Mouse (Mus musculus) olfactory bulb, adult 2 months (tissue): Measurements from ENCODE around the gene Hist1h2bh. TPM values are rescaled to one million over a fixed set of nuclear protein-coding genes. Genes with fewer than 3 reads are reported as not detected.
A peak's percentile ranks its signal among the peaks of the same experiment; 100 is the strongest.
"Not testable (repeated sequence)": the region's sequence is repeated elsewhere in the genome, so short reads cannot be mapped to it uniquely, and the experiment has no call there.

Source experiments
- H3K27ac ChIP-seq: fragments of 200-500 bp; 2 replicates; pipeline ENCODE4 v1.5.1; 2012; ENCODE audit warnings: low read depth, low read length; ENCODE audit not compliant: insufficient read depth
- H3K4me1 ChIP-seq: fragments of 200-500 bp; 2 replicates; pipeline ENCODE4 v1.6.1; 2012; ENCODE audit warnings: low read length; ENCODE audit not compliant: control insufficient read depth, insufficient read depth
- H3K4me3 ChIP-seq: fragments of 200-500 bp; 2 replicates; pipeline ENCODE4 v1.5.1; 2012; ENCODE audit warnings: mild to moderate bottlenecking, low read depth, low read length, moderate library complexity; ENCODE audit not compliant: insufficient read depth
- CTCF ChIP-seq: fragments of 200-500 bp; IDR thresholded peaks from 2 replicates; pipeline ENCODE4 v1.5.1; 2012; ENCODE audit warnings: low read depth, mild to moderate bottlenecking, low read length, moderate library complexity; ENCODE audit not compliant: insufficient read depth
- POLR2A ChIP-seq: fragments of 200-500 bp; IDR thresholded peaks from 2 replicates; pipeline ENCODE4 v1.6.1; 2012; ENCODE audit warnings: mild to moderate bottlenecking, low read depth, low read length, moderate library complexity; ENCODE audit not compliant: insufficient read depth
- WGBS: fragments of 180-500 bp; shearing (Covaris S2); methylation state at CpG from one replicate; pipeline ENCODE4 v1.1.7; 2018; 5-methylcytosine and 5-hydroxymethylcytosine counted together
- polyA plus RNA-seq: library from polyadenylated mRNA; stranded (reverse); fragments of >200 nt; gene quantifications from 2 replicates; pipeline ENCODE4 v1.2.4, GENCODE M21; 2012; ENCODE audit warnings: low replicate concordance; ENCODE audit not compliant: missing spikeins, insufficient read depth, insufficient read length

Gene Hist1h2bh
- polyA plus RNA-seq, 1 experiment, result not detected

DNA sequence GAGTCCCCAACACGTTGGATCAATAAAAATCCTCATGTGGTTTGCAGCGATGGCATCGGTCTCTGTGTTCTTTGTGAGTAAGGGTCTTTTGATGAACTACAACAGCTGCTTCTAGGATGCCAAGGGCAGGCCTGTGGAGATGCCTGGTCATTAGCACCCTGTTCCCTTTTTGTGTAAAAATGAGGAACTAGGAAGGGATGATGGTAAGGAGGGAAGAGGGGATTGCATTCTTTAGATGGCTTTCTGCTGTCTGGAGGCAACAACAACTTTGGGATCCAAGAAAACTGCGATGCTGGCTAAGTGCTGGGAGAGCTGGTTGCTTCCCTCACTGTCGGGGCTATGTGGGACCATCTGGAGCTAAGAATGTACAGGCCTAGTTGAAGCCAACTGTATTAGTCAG, 4.9 kb downstream of the Hist1h2bh start:
- no peak overlapping the region for H3K4me3 ChIP-seq
- 69% methylated on average over 5 of the region's 5 CpGs for WGBS
- H3K4me1 ChIP-seq, result peaks cover 9% of the 10 kb centered on the region; the same call in 1 of the 2 replicates
- TF ChIP-seq POLR2A, result no peak
- no peak for TF ChIP-seq CTCF
- no peak overlapping the region for H3K27ac ChIP-seq

DNA sequence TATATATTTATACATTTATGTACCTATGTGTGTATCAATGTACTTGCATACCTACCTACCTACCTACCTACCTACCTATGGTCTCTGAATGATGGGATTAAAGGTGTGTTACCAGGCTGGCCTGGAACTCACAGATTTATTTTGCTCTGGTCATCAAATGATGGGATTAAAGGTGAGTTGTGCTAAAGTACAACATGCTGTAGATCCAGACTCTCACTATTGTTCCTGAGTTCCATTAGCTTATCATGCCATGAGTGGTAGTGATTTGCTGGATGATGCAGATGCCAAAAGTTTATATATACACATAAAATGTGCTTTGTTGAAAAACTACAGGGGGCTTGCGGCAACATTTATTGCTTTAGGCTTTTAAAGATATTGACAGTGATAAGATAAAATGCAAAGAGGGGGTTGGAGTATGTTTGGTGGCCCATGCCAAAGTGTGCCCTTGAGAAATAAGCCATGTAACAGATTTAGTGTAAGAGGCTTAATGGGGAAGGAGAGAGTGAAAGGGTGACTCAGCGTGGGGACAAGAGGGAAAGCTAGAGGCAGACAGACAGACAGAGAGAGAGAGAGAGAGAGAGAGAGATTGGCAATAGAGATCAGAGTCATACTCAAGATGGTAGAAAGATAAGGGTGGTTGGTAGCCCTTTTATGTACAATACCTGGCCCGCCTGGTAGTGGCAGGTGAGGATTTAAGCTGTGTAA, 6.0 kb downstream of the Hist1h2bh start:
- Histone ChIP-seq H3K4me3 (no peak overlapping the region), H3K4me1 (peaks cover 12% of the 10 kb centered on the region), H3K27ac (no peak overlapping the region)
- TF ChIP-seq CTCF (no peak), POLR2A (no peak)
- 77% methylated on average over 3 of the region's 3 CpGs for WGBS

DNA sequence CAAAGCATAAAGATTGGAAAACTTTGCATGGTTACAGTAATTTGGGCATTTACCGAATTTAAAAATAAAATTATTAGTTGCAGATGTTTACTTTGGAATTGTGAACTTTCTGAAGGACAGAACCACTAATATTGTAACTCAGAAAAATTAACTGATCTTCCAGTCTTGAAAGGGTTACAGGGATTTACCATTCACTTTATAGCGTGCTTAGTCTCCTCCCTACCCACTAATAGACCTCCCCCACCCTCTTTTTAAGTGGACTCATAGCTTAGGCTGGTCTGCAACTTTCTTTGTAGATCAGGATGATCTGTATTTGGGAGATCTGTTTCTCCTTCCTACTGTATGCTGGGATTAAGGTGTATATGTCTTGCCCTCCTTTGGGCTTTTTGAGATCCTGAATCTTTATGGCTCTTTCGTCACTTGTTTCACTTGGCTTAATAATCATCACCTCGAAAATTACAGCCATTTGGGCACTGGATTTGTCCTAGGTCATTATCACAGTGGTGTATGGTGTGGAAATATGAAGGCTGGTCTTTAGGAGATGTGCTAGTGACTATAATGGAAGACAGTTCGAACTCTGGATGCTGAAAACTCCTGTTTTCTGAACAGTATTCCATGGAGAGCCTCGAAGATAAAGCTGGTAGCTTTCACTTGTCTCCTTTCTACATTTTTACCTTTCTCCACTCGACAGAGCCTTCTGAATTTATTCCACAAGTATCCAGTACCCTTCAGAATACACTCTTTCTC, 6.9 kb downstream of the Hist1h2bh start:
- Histone ChIP-seq H3K27ac (no peak overlapping the region), H3K4me3 (no peak overlapping the region), H3K4me1 (peaks cover 12% of the 10 kb centered on the region)
- WGBS, result 14% methylated on average over 7 of the region's 7 CpGs
- no peak for TF ChIP-seq POLR2A
- no peak for TF ChIP-seq CTCF

DNA sequence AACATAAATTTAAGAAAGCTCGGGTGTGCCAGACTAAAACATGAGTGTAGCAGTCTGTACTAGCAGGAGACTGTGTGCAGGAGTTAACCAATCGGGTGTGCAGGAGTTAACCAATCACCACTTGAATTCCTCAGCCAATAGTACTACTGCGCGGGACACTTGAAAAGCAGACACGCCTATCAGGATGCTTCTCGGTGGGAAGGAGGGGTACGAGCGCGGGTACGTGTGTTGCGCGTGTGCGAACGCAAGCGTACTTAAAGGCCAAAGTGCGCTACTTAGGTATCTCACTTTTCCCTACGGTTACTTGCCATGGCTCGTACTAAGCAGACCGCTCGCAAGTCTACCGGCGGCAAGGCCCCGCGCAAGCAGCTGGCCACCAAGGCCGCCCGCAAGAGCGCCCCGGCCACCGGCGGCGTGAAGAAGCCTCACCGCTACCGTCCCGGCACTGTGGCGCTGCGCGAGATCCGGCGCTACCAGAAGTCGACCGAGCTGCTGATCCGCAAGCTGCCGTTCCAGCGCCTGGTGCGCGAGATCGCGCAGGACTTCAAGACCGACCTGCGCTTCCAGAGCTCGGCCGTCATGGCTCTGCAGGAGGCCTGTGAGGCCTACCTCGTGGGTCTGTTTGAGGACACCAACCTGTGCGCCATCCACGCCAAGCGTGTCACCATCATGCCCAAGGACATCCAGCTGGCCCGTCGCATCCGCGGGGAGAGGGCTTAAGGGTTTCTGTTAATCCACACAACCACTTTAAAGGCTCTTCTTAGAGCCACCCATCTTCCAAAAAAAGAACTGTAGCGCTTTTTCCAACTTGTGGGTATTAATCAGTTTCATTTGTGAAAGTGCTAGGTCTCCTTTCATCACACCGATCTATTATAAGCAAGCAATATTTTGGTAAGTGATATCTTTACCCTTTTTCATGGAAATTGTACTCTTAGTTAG, 7.8 kb downstream of the Hist1h2bh start, which contains the start of gene Hist1h3g:
Gene Hist1h3g (plus strand): TSS at position 286 of the 939 bp plus-strand sequence.
- not testable (repeated sequence) for H3K27ac ChIP-seq
- WGBS, result under 1% methylated on average over 54 of the region's 62 CpGs

DNA sequence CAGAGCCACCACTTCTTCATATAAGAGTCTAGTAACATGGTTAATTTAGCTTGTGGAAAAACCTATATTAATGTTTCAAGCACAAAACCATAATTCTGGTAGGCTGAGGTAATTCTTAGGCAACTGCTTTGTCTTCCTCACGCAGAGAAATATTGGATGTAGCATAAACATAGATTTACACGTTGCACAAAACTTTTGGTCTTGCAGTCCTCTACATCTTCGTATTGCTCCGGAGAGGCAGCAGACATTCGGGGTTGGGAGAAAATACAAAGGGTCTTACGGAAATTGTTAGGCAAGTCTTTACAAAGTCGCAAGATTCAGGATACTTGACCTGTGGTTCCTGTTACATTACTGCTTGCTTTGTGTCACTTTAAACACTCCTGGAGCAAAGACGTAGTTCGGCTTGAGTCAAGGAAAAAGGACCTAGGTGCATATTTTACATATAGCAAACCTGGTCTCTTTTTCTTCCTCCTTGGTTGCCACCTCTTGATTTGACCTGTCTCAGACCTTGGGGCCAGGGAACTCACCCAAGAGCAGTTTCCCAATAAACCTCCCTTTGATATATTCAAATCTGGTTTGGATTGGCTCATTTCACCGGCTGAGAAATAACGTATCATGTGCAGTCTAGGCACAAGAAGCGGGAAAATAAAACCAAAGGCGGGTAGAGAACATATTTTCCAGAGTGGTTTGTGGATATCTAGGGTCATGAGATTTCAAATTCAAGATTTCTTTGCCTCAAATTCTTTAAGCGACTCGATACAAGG, 8.6 kb downstream of the Hist1h2bh start:
- TF ChIP-seq POLR2A (no peak), CTCF (no peak)
- Histone ChIP-seq H3K27ac (no peak overlapping the region), H3K4me1 (peaks cover 12% of the 10 kb centered on the region)

More for the DNA sequence above, 7.8 kb downstream of the Hist1h2bh start, which contains the start of gene Hist1h3g:
- H3K4me3 ChIP-seq, result peak within 1 kb of the TSS; percentile 64
- peaks cover 12% of the 10 kb centered on the region for H3K4me1 ChIP-seq

DNA sequence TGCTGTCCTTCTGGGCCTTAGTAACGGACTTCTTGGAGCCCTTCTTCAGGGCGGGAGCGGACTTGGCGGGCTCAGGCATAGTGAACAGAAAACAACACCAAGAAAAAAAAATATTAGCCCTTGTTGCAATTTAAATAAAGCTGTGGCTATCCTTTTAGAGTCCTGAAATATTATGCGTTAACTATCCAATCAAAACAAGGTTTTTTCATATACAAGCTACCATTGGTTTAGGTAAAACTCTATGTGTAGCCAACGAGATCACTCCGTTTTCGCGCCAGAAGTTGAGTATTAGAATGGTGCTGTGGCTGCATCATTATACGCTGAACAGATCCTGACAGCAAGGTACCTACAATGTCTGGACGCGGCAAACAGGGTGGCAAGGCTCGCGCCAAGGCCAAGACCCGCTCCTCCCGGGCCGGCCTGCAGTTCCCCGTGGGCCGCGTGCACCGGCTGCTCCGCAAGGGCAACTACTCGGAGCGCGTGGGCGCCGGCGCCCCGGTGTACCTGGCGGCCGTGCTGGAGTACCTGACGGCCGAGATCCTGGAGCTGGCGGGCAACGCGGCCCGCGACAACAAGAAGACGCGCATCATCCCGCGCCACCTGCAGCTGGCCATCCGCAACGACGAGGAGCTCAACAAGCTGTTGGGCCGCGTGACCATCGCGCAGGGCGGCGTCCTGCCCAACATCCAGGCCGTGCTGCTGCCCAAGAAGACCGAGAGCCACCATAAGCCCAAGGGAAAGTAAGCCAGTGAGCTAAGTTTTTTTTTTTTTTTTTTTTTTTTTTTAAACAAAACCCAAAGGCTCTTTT, 9.4 kb downstream of the Hist1h2bh start, which contains the start of gene Hist1h2af:
Gene Hist1h2af (plus strand): TSS at position 347 of the 808 bp plus-strand sequence.
- peak within 1 kb of the TSS; percentile 50 for H3K4me3 ChIP-seq
- peaks cover 12% of the 10 kb centered on the region for H3K4me1 ChIP-seq
- WGBS, result under 1% methylated on average over 29 of the region's 53 CpGs
- H3K27ac ChIP-seq, result peak within 1 kb of the TSS; percentile 69; the same call in 1 of the 2 replicates

More for the DNA sequence above, 8.6 kb downstream of the Hist1h2bh start:
- WGBS, result under 1% methylated on average over 15 of the region's 15 CpGs
- no peak overlapping the region for H3K4me3 ChIP-seq

DNA sequence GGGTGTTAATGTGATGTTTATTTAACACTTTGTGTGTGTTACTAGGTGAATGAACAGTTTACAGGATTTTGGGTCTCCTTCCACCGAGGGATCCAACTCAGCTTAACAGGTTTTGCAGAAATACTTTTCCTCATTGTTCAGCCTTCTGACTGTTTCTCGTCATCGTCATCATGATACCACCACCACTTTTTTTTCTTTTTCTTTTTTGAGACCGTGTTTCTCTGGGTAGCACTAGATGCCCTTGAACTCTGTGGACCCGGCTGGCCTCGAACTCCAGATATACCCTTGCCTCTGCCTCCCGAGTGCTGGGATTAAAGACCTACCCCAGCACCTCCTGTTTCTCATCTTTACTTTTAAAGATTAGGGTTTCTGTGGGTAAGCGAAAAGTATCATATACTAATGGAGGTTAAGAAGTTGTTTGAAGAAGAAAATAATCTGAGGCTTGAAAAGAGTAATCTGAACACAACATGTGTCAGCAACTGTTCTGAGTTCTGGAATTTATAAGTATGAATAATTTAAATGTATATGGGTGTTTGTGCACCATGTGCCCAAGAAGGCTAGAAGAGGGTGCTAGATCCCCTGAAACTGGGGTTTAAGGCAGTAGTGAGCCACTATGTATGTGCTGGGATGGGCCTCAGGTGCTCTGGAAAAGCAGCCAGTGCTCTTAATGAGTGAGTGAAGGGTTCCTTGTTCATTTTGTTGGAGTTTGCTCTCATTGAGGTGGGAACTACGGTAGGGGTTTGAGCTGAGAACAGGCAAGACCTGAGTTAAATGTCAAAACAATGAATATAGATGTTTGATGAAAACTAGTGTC, 10.7 kb downstream of the Hist1h2bh start:
- WGBS, result 13% methylated on average over 9 of the region's 9 CpGs
- TF ChIP-seq CTCF (no peak), POLR2A (no peak)
- H3K27ac ChIP-seq, result no peak overlapping the region
- H3K4me3 ChIP-seq, result no peak overlapping the region
- peaks cover 12% of the 10 kb centered on the region for H3K4me1 ChIP-seq
